Mouse (Mus musculus): ENCODE data around the gene Map3k3.
"Not testable (repeated sequence)": the region's sequence is repeated elsewhere in the genome, so short reads cannot be mapped to it uniquely, and the experiment has no call there.

Gene Map3k3

GRCm38 (mm10) chr11:106083708-106084701 is at the start of gene Map3k3:
Gene Map3k3 (plus strand): TSS chr11:106084613.
- DNase-seq = peak; percentile 99

DNA sequence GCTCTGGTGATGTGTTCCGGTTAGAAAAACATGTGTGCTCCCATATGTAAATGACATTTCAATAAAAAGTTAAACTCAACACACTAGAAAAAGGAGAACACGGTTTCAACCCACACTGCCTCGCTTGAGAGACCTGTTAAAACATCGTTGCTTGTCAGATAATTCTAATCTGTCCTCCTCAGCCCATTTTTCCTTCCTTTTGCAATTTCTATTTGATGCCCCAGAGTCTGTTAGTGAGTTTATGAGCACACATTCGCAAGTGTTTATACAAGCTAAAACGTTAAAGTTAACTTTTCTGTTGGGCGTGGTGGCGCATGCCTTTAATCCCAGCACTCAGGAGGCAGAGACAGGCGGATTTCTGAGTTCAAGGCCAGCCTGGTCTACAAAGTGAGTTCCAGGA is 49.4 kb upstream of the Map3k3 start:
- DNase-seq = no peak

- DNase-seq = peak; percentile 98
Measured at GRCm38 (mm10) chr11:106036548-106037417, 47.6 kb upstream of the Map3k3 start, which contains the start of gene Dcaf7. Gene Dcaf7 (plus strand): TSS chr11:106036872.

DNA sequence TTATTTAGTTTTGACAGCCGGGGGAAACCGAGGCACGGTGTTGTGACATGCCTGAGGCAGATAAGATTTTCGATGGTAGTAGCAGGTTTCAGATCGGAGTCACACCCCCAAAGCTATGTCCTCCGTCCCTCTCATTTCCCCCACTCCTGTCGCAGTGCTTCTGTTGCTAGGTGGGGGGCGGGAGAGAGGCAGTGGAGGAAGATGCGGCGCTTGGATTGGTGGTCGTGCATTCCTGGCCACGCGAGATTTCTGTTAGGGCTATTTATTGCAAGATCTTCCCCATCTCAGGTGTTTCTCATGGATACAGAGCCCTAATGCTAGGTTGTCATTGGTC is 47.0 kb upstream of the Map3k3 start:
- DNase-seq = peak; percentile 47

DNA sequence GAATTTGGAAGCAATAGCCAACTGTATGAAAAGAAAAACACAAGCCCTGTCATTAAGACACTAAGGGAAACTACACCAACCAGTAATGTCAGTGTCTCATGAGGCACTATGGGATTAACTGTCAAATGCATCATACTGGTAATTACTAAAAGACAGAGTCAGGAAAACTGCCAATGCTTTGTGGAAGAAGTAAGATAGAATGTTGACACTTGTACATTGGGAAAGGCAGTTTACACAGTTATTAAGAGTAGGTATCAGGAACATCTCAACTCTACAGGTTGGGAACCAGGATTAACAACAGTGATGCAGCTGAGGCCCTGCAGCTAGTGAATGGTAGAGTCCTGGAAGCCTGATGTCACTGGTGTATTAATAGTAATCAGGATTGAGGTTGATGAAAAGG is 40.1 kb upstream of the Map3k3 start:
- no peak for DNase-seq

DNA sequence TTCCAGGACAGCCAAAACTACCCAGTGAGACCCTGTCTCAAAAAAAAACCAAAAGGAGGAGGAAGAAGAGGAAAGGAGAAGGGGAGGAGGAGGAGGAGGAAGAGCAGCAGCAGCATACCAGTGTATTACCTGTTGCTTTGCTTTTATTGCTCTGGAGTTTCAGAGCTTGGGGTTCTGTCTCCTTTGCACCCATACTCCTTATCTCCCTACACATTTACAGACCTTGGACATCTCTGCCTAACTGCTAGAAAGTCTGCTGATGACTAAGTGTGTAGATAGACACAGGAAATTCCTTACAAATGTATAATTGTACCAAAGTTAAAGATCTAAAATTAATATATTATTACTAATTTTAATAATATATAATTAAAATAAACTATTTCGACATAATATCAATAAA is 39.2 kb upstream of the Map3k3 start:
- DNase-seq = no peak

- no peak for DNase-seq
Measured at GRCm38 (mm10) chr11:106045780-106046179, 38.6 kb upstream of the Map3k3 start.

- no peak for DNase-seq
Measured at GRCm38 (mm10) chr11:106046584-106046983, 37.8 kb upstream of the Map3k3 start.

GRCm38 (mm10) chr11:106053921-106054320 is 30.5 kb upstream of the Map3k3 start:
- no peak for DNase-seq

- no peak for DNase-seq
Measured at GRCm38 (mm10) chr11:106054600-106054999, 29.8 kb upstream of the Map3k3 start.

GRCm38 (mm10) chr11:106055341-106055740 is 29.1 kb upstream of the Map3k3 start:
- DNase-seq = no peak

- DNase-seq = no peak
Measured at GRCm38 (mm10) chr11:106056819-106057491, 27.5 kb upstream of the Map3k3 start.

DNA sequence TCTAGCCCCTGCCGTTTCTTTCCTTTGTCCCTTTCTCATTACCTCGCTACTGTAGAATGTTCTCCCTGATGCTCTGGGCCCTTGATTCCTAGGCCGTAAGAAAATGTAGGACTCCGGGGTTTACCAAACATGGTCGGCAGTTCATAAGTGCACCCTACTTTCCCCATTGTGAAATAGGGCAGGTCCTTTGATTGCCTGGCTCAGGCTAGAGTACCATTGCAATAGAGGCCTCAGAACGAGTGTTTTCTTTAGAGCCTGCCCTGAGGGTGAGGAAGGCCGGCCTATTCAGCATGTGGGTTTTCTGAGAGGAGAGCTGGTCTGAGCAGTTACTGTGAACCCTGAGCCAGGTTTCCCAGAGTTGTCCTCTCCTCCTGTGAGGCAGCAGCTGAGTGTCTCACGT is 26.4 kb upstream of the Map3k3 start:
- no peak for DNase-seq

DNA sequence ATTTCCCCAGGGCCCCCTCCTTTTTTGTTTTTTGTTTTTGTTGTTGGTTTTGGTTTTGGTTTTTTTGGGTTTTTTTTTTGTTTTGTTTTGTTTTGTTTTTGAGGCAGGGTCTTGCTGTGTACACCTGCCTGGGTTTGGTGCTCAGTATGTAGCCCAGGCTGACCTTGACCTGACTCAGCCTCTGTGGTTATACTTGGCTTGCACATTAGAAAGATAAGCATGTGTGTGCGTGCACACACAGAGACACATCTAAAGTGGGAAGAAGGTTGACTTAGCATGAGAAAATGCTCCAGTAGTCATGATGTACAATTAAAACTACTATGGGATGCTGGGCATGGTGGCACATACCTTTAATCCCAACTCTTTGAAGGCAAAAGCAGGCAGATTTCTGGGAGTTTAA is 23.9 kb upstream of the Map3k3 start:
- no peak for DNase-seq

GRCm38 (mm10) chr11:106061311-106061710 is 23.1 kb upstream of the Map3k3 start:
- DNase-seq = no peak

- no peak for DNase-seq
Measured at GRCm38 (mm10) chr11:106063756-106064155, 20.7 kb upstream of the Map3k3 start.

- DNase-seq = no peak
Measured at GRCm38 (mm10) chr11:106065073-106065922, 19.1 kb upstream of the Map3k3 start.

DNA sequence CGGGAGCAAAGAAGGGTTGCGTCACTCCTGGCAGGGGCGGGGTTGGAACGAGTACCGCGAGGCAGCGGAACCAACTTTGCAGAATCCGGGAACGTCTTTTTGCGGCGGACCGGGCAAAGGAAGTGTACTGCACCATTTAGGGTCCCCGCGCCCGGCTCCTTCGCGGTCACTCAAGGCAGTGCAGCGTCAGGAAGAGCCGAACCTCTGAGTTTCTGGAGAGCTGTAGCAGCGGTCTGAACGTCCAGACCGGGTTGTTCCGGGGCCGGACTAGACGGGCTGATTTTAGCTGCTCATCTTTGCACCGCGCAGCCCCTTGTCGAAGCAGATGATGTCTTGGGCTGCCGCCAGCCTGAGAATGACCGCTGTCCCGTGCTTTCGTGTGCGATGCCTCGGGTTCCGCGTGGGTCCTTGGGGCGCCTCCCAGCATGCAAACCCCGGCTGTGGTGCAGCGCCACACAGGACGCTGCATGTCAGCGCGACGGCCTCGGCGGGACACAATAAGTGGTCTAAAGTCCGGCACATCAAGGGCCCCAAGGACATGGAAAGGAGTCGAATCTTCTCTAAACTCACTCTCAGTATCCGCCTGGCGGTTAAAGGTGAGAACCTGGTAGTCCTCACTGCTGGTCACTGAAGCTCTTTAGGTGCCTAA is 18.4 kb upstream of the Map3k3 start, which contains the start of gene Taco1:
Taco1 (plus strand) TSS at position 139 of the 649 bp plus-strand sequence.
- DNase-seq = peak; percentile 92

DNA sequence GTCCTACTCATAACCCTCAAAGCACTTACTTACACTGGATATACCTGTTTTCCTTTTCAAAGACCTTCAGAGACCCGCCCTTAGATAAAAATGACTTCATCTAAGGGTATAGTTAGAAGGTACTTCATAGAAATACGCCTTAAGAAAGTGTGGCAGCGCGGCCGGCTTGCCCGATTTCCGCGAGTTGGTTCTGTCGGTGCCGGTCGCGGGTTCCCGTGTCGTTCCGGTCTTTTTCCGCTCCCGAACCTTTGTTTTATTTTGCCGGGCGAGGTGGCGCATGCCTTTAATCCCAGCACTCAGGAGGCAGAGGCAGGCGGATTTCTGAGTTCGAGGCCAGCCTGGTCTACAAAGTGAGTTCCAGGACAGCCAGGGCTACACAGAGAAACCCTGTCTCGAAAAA is 17.8 kb upstream of the Map3k3 start:
- not testable (repeated sequence) for DNase-seq

- no peak for DNase-seq
Measured at GRCm38 (mm10) chr11:106073774-106074173, 10.6 kb upstream of the Map3k3 start.

DNA sequence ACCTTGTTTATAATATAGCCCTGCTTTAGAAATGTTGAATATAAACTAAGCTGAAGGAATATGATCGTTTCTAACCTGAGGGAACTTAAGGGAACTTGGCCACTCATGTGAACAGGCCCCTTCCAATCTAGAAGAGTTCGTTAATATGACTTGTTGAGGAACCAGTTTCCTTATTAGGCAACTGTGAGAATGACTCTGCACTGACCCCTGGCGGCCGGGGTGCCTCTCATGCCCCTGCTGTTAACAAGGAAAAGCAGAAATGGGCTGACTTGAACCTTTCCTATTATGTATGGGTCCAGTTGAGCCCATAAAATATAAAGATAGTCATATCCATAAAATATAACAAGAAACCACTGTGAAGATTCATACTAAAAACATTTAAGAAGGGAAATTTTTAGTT is 8.1 kb upstream of the Map3k3 start:
- DNase-seq = peak; percentile 43

All from cerebellum, adult 11 months (tissue).